Mouse (Mus musculus) hindbrain, embryonic 14.5 days (tissue): ENCODE data around the gene Hspa1a. TPM values are rescaled to one million over a fixed set of nuclear protein-coding genes. Genes with fewer than 3 reads are reported as not detected.

ENCODE experiments used
- ATAC-seq: fragments of 200-750 bp; cut with Nextera tagmentation; 2 replicates; pipeline ENCODE4 v1.8.0; 2017; ENCODE audit warnings: moderate number of reproducible peaks, mild to moderate bottlenecking, moderate TSS enrichment, moderate library complexity; ENCODE audit not compliant: low FRiP score
- DNase-seq: peaks from one replicate; pipeline ENCODE4 v3.0.0-alpha.2; 2015; ENCODE audit warnings: low spot score
- H3K27ac ChIP-seq: fragments of 300-500 bp; sonication (generic); 2 replicates; pipeline ENCODE4 v1.5.1; 2014; ENCODE audit warnings: mild to moderate bottlenecking, moderate library complexity
- H3K27me3 ChIP-seq: fragments of 300-500 bp; sonication (generic); 2 replicates; pipeline ENCODE4 v1.6.1; 2014; ENCODE audit warnings: mild to moderate bottlenecking, low read length, mixed read lengths; ENCODE audit not compliant: control insufficient read depth, insufficient read depth
- H3K36me3 ChIP-seq: fragments of 300-500 bp; sonication (generic); replicated peaks from 2 replicates; pipeline ENCODE4 v1.6.1; 2014; ENCODE audit not compliant: control insufficient read depth, insufficient read depth
- H3K4me1 ChIP-seq: fragments of 300-500 bp; sonication (generic); replicated peaks from 2 replicates; pipeline ENCODE4 v1.6.1; 2014; ENCODE audit warnings: antibody characterized with exemption, low read length, mixed read lengths; ENCODE audit not compliant: control insufficient read depth, insufficient read depth
- H3K4me2 ChIP-seq: fragments of 300-500 bp; sonication (generic); replicated peaks from 2 replicates; pipeline ENCODE4 v1.6.1; 2014; ENCODE audit warnings: mild to moderate bottlenecking, moderate library complexity
- H3K4me3 ChIP-seq: fragments of 300-500 bp; sonication (generic); replicated peaks from 2 replicates; pipeline ENCODE4 v1.5.1; 2014; ENCODE audit warnings: mild to moderate bottlenecking, low read length
- H3K9ac ChIP-seq: fragments of 300-500 bp; sonication (generic); 2 replicates; pipeline ENCODE4 v1.6.1; 2014
- H3K9me3 ChIP-seq: fragments of 300-500 bp; sonication (generic); 2 replicates; pipeline ENCODE4 v1.6.1; 2016; ENCODE audit warnings: low read length; ENCODE audit not compliant: control insufficient read depth
- WGBS: fragments of 180-500 bp; shearing (Covaris S2); extraction: QIAGEN DNeasy Blood & Tissue Kit; methylation state at CpG from one replicate; pipeline ENCODE4 v1.1.7; 2014; 5-methylcytosine and 5-hydroxymethylcytosine counted together
- polyA plus RNA-seq: library from polyadenylated mRNA; unstranded; fragments of >200 nt; fragmentation: Nextera tagmentation; extraction: Ambion mirVana; gene quantifications from 2 replicates; pipeline ENCODE4 v1.2.1, GENCODE M21; 2014

Hspa1a gene
- polyA plus RNA-seq, 1 experiment from 2014 or later: 7.5 TPM

- DNase-seq: no peak
- Histone ChIP-seq H3K4me2 (no peak overlapping the region), H3K27me3 (no peaks in the 10 kb centered on the region), H3K36me3 (peaks cover 11% of the 10 kb centered on the region), H3K9me3 (no peaks in the 10 kb centered on the region), H3K4me1 (peaks cover 7% of the 10 kb centered on the region), H3K4me3 (no peak overlapping the region), H3K27ac (no peak overlapping the region), H3K9ac (no peak overlapping the region)
- no peak for ATAC-seq
- WGBS: 77% methylated on average over 4 of the region's 4 CpGs
Observed at GRCm38 (mm10) chr17:34928841-34929240, 43.1 kb downstream of the Hspa1a start.

GRCm38 (mm10) chr17:34927306-34928019 is 44.5 kb downstream of the Hspa1a start:
- Histone ChIP-seq H3K36me3 (no peaks in the 10 kb centered on the region), H3K4me3 (no peak overlapping the region), H3K27me3 (no peaks in the 10 kb centered on the region), H3K9ac (no peak overlapping the region), H3K9me3 (no peaks in the 10 kb centered on the region), H3K4me1 (peaks cover 6% of the 10 kb centered on the region), H3K4me2 (no peak overlapping the region), H3K27ac (no peak overlapping the region)
- 89% methylated on average over 18 of the region's 18 CpGs for WGBS
- no peak for ATAC-seq
- DNase-seq: no peak

GRCm38 (mm10) chr17:34924258-34924657 is 47.7 kb downstream of the Hspa1a start:
- no peak for DNase-seq
- Histone ChIP-seq H3K9ac (no peak overlapping the region), H3K27me3 (no peaks in the 10 kb centered on the region), H3K27ac (no peak overlapping the region), H3K4me3 (no peak overlapping the region), H3K4me2 (no peak overlapping the region), H3K9me3 (no peaks in the 10 kb centered on the region), H3K4me1 (no peaks in the 10 kb centered on the region), H3K36me3 (no peaks in the 10 kb centered on the region)
- ATAC-seq: no peak
- WGBS: 74% methylated on average over 5 of the region's 5 CpGs

- no peaks in the 10 kb centered on the region for H3K27me3 ChIP-seq
- no peak for ATAC-seq
- 44% methylated on average over 6 of the region's 6 CpGs for WGBS
Observed at GRCm38 (mm10) chr17:34922939-34923338, 49.0 kb downstream of the Hspa1a start.

More at GRCm38 (mm10) chr17:34922939-34923338, 49.0 kb downstream of the Hspa1a start:
- Histone ChIP-seq H3K36me3 (no peaks in the 10 kb centered on the region), H3K27ac (no peak overlapping the region), H3K4me3 (no peak overlapping the region), H3K9me3 (no peaks in the 10 kb centered on the region), H3K9ac (no peak overlapping the region), H3K4me2 (no peak overlapping the region), H3K4me1 (no peaks in the 10 kb centered on the region)
- DNase-seq: no peak

Other genes starting within 250 kb of the Hspa1a start
- 0.22 TPM in 1 of 2 replicates, not detected in the other for gene C4b, start 228.3 kb downstream of the Hspa1a start, polyA plus RNA-seq
- gene Cyp21a1, start 167.6 kb downstream of the Hspa1a start, polyA plus RNA-seq: not detected in 2 replicates
- 25.9 and 28.8 TPM in 2 replicates for gene Stk19, start 135.2 kb downstream of the Hspa1a start, polyA plus RNA-seq
- 54.4 and 61.9 TPM in 2 replicates for gene Dxo, start 135.1 kb downstream of the Hspa1a start, polyA plus RNA-seq
- 49.6 and 51.2 TPM in 2 replicates for gene Skiv2l, start 121.9 kb downstream of the Hspa1a start, polyA plus RNA-seq
- gene Nelfe, start 121.8 kb downstream of the Hspa1a start, polyA plus RNA-seq: 73.7 and 74.0 TPM in 2 replicates
- 2.2 and 2.3 TPM in 2 replicates for gene Cfb, start 109.6 kb downstream of the Hspa1a start, polyA plus RNA-seq
- 3.0 and 3.3 TPM in 2 replicates for gene Zbtb12, start 92.7 kb downstream of the Hspa1a start, polyA plus RNA-seq
- gene Gm20547, start 90.1 kb downstream of the Hspa1a start, polyA plus RNA-seq: not detected in 2 replicates
- gene C2, start 73.9 kb downstream of the Hspa1a start, polyA plus RNA-seq: 1.2 and 1.8 TPM in 2 replicates
- gene Ehmt2, start 73.7 kb downstream of the Hspa1a start, polyA plus RNA-seq: 72.6 and 82.1 TPM in 2 replicates
- 0.11 and 0.12 TPM in 2 replicates for gene Slc44a4, start 57.7 kb downstream of the Hspa1a start, polyA plus RNA-seq
- gene Neu1, start 40.9 kb downstream of the Hspa1a start, polyA plus RNA-seq: 26.9 and 27.2 TPM in 2 replicates
- gene Hspa1b, start 12.9 kb downstream of the Hspa1a start, polyA plus RNA-seq: 0.34 and 0.56 TPM in 2 replicates
- gene Gm20481, start 2.2 kb downstream of the Hspa1a start, polyA plus RNA-seq: not detected in 2 replicates
- gene Hspa1l, start 547 bp upstream of the Hspa1a start, polyA plus RNA-seq: 1.9 TPM in 2 replicates
- 92.9 and 97.8 TPM in 2 replicates for gene Lsm2, start 9.7 kb upstream of the Hspa1a start, polyA plus RNA-seq
- gene Vars, start 28.8 kb upstream of the Hspa1a start, polyA plus RNA-seq: 51.0 and 51.6 TPM in 2 replicates
- gene Vwa7, start 44.4 kb upstream of the Hspa1a start, polyA plus RNA-seq: 0.13 and 0.16 TPM in 2 replicates
- 1.4 and 1.7 TPM in 2 replicates for gene Sapcd1, start 55.9 kb upstream of the Hspa1a start, polyA plus RNA-seq
- 1.5 and 2.4 TPM in 2 replicates for gene Msh5, start 74.6 kb upstream of the Hspa1a start, polyA plus RNA-seq
- gene Clic1, start 77.8 kb upstream of the Hspa1a start, polyA plus RNA-seq: 23.8 and 24.7 TPM in 2 replicates
- gene Ddah2, start 86.9 kb upstream of the Hspa1a start, polyA plus RNA-seq: 295 and 328 TPM in 2 replicates
- not detected in 2 replicates for gene Ly6g6c, start 93.2 kb upstream of the Hspa1a start, polyA plus RNA-seq
- gene Mpig6b, start 94.0 kb upstream of the Hspa1a start, polyA plus RNA-seq: 0.21 and 0.42 TPM in 2 replicates
- not detected in 2 replicates for gene Ly6g6e, start 104.7 kb upstream of the Hspa1a start, polyA plus RNA-seq
- gene Ly6g6d, start 105.9 kb upstream of the Hspa1a start, polyA plus RNA-seq: 0.82 and 0.94 TPM in 2 replicates
- 0.23 TPM in 1 of 2 replicates, not detected in the other for gene Ly6g6f, start 113.5 kb upstream of the Hspa1a start, polyA plus RNA-seq
- 86.8 and 89.1 TPM in 2 replicates for gene Abhd16a, start 117.1 kb upstream of the Hspa1a start, polyA plus RNA-seq
- not detected in 2 replicates for gene Ly6g5c, start 136.1 kb upstream of the Hspa1a start, polyA plus RNA-seq
- 0.44 and 1.0 TPM in 2 replicates for gene Ly6g5b, start 143.3 kb upstream of the Hspa1a start, polyA plus RNA-seq
- gene Gpank1, start 149.3 kb upstream of the Hspa1a start, polyA plus RNA-seq: 21.9 and 22.0 TPM in 2 replicates
- gene Csnk2b, start 149.9 kb upstream of the Hspa1a start, polyA plus RNA-seq: 321 and 339 TPM in 2 replicates
- 6.0 and 6.2 TPM in 2 replicates for gene D17H6S53E, start 154.2 kb upstream of the Hspa1a start, polyA plus RNA-seq
- gene Apom, start 159.9 kb upstream of the Hspa1a start, polyA plus RNA-seq: 0.39 TPM in 1 of 2 replicates, not detected in the other
- 90.2 and 98.2 TPM in 2 replicates for gene Bag6, start 163.0 kb upstream of the Hspa1a start, polyA plus RNA-seq
- 152 and 168 TPM in 2 replicates for gene Prrc2a, start 192.7 kb upstream of the Hspa1a start, polyA plus RNA-seq
- 7.8 and 8.7 TPM in 2 replicates for gene Aif1, start 203.9 kb upstream of the Hspa1a start, polyA plus RNA-seq
- 8.2 and 13.3 TPM in 2 replicates for gene Lst1, start 216.3 kb upstream of the Hspa1a start, polyA plus RNA-seq
- gene Ltb, start 222.3 kb upstream of the Hspa1a start, polyA plus RNA-seq: 0.29 and 0.39 TPM in 2 replicates
- not detected in 2 replicates for gene Tnf, start 229.9 kb upstream of the Hspa1a start, polyA plus RNA-seq
- 0.23 and 0.55 TPM in 2 replicates for gene Lta, start 233.2 kb upstream of the Hspa1a start, polyA plus RNA-seq
- not detected in 2 replicates for gene Gm16181, start 248.7 kb upstream of the Hspa1a start, polyA plus RNA-seq